Mouse (Mus musculus) heart, adult 2 months (tissue): Measurements from ENCODE around the gene Khk.

Source experiments
- CTCF ChIP-seq: fragments of 200-600 bp; IDR thresholded peaks from 2 replicates; pipeline ENCODE4 v1.8.1; 2022; ENCODE audit warnings: antibody characterized with exemption, mild to moderate bottlenecking, moderate library complexity
- POLR2A ChIP-seq: fragments of 200-500 bp; IDR thresholded peaks from 2 replicates; pipeline ENCODE4 v1.6.1; 2011; ENCODE audit warnings: mild to moderate bottlenecking, low read depth, low read length, control low read depth; ENCODE audit not compliant: insufficient read depth

DNA sequence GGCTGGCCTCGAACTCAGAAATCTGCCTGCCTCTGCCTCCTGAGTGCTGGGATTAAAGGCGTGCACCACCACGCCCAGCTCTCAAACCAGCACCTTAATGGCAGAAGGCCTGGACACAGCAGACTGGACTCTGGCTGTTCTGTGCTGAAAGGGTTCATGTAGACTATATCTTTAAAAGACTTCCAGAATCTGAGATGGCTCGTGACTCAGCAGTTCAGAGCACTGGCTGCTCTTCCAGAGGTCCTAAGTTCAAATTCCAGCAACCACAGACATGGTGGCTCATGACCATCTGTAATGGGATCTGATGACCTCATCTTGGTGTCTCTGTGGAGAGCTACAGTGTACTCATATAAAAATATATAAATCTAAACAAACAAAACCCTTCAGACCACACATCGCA, 19.4 kb upstream of the Khk start:
- TF ChIP-seq POLR2A = no peak
- TF ChIP-seq CTCF = no peak
